Mouse (Mus musculus) myocyte (in vitro differentiated cells): ENCODE measurements around the gene Cadm2. TPM values are rescaled to one million over a fixed set of nuclear protein-coding genes. Genes with fewer than 3 reads are reported as not detected.

Source experiments
- H3K27me3 ChIP-seq: one replicate; pipeline ENCODE4 v1.6.1; 2011; ENCODE audit not compliant: control insufficient read depth, insufficient read depth, insufficient read length
- H3K36me3 ChIP-seq: one replicate; pipeline ENCODE4 v1.6.1; 2011; ENCODE audit not compliant: control insufficient read depth, insufficient read depth
- H3K4me2 ChIP-seq: one replicate; pipeline ENCODE4 v1.6.1; 2011; ENCODE audit warnings: low read depth, control low read depth
- H3K4me3 ChIP-seq: one replicate; pipeline ENCODE4 v1.5.1; 2011; ENCODE audit warnings: mild to moderate bottlenecking, control low read depth, moderate library complexity
- H3K79me2 ChIP-seq: one replicate; pipeline ENCODE4 v1.6.1; 2011; ENCODE audit not compliant: control insufficient read depth, insufficient read depth
- H3ac ChIP-seq: one replicate; pipeline ENCODE4 v1.6.1; 2011; ENCODE audit not compliant: control insufficient read depth, insufficient read length
- CEBPB ChIP-seq: IDR thresholded peaks from 2 replicates; pipeline ENCODE4 v1.6.1; 2011; ENCODE audit warnings: mild to moderate bottlenecking, moderate library complexity; ENCODE audit not compliant: poor library complexity, insufficient read depth, severe bottlenecking
- E2F4 ChIP-seq: IDR thresholded peaks from one replicate; pipeline ENCODE4 v1.6.1; 2011; ENCODE audit warnings: mild to moderate bottlenecking, control low read depth, moderate library complexity; ENCODE audit not compliant: insufficient read depth
- MAX ChIP-seq: IDR thresholded peaks from one replicate; pipeline ENCODE4 v1.6.1; 2011; ENCODE audit warnings: low read depth, mild to moderate bottlenecking, control low read depth
- MYOD1 ChIP-seq, 3 experiments: IDR thresholded peaks; one replicate each; pipeline ENCODE4 v1.6.1; 2011; ENCODE audit warnings: control low read depth in 2 of 3, low read depth in 2 of 3, mild to moderate bottlenecking in 2 of 3, moderate library complexity in 1 of 3; ENCODE audit not compliant: insufficient read length in 2 of 3, control insufficient read depth in 1 of 3
- MYOG ChIP-seq, 3 experiments: IDR thresholded peaks; one replicate each; pipeline ENCODE4 v1.6.1; 2011; ENCODE audit warnings: control low read depth in 2 of 3, low read depth in 2 of 3, mild to moderate bottlenecking in 2 of 3; ENCODE audit not compliant: insufficient read length in 2 of 3, control insufficient read depth in 1 of 3, insufficient read depth in 1 of 3
- POLR2A ChIP-seq: IDR thresholded peaks from one replicate; pipeline ENCODE4 v1.6.1; 2011; ENCODE audit warnings: low read depth, mild to moderate bottlenecking, control low read depth, moderate library complexity; ENCODE audit not compliant: insufficient read length
- POLR2AphosphoS2 ChIP-seq: IDR thresholded peaks from one replicate; pipeline ENCODE4 v1.6.1; 2011; ENCODE audit warnings: low read depth, control low read depth; ENCODE audit not compliant: insufficient read length
- REST ChIP-seq: IDR thresholded peaks from one replicate; pipeline ENCODE4 v1.6.1; 2011; ENCODE audit warnings: mild to moderate bottlenecking, control low read depth, moderate library complexity; ENCODE audit not compliant: insufficient read depth, insufficient read length
- SRF ChIP-seq: IDR thresholded peaks from one replicate; pipeline ENCODE4 v1.6.1; 2011; ENCODE audit warnings: low read depth; ENCODE audit not compliant: control insufficient read depth, insufficient read length
- TCF12 ChIP-seq: IDR thresholded peaks from one replicate; pipeline ENCODE4 v1.6.1; 2011; ENCODE audit warnings: mild to moderate bottlenecking, control low read depth; ENCODE audit not compliant: poor library complexity, insufficient read depth, severe bottlenecking
- TCF3 ChIP-seq: IDR thresholded peaks from one replicate; pipeline ENCODE4 v1.6.1; 2011; ENCODE audit warnings: low read depth, control low read depth; ENCODE audit not compliant: insufficient read length
- USF1 ChIP-seq: IDR thresholded peaks from one replicate; pipeline ENCODE4 v1.6.1; 2011; ENCODE audit warnings: low read depth, mild to moderate bottlenecking, control low read depth, moderate library complexity
- polyA plus RNA-seq: library from polyadenylated mRNA; unstranded; fragments of >200 nt; fragmentation: generic; extraction: Trizol; gene quantifications from one replicate; pipeline ENCODE4 v1.2.1, GENCODE M21; 2012; ENCODE audit warnings: missing spikeins

Gene Cadm2
- polyA plus RNA-seq, 1 experiment: 0.01 TPM

DNA sequence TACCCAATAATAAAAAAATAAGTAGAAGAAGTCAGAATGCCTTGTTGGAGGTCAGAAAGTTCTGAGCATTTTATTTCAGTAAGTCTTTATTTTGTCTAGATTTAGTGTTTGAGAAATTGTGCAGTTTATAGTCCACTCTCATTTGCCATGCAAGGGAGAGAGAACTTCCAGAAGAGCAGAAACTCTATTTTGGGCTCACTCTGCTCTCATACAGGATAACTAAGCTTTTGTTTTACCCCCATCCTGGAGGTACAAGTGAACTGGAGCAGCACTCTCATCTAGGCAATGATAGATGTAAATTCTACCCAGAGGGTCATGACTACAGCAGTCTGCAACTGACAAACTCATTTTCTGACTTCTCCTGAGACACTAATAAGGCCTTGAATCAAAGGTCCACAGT, 925.9 kb downstream of the Cadm2 start:
- no peak overlapping the region for H3K4me3 ChIP-seq
- TF ChIP-seq POLR2AphosphoS2 (no peak), MYOG (IDR thresholded peaks at IDR 0.05; ENCODE audit: control insufficient read depth in 1 of 3, insufficient read depth in 1 of 3, insufficient read length in 2 of 3, low read depth in 2 of 3) (no peak), MAX (no peak)
- H3K79me2 ChIP-seq: no peaks in the 10 kb centered on the region
- no peak overlapping the region for H3ac ChIP-seq
- no peaks in the 10 kb centered on the region for H3K27me3 ChIP-seq
- no peak overlapping the region for H3K4me2 ChIP-seq
- no peaks in the 10 kb centered on the region for H3K36me3 ChIP-seq

DNA sequence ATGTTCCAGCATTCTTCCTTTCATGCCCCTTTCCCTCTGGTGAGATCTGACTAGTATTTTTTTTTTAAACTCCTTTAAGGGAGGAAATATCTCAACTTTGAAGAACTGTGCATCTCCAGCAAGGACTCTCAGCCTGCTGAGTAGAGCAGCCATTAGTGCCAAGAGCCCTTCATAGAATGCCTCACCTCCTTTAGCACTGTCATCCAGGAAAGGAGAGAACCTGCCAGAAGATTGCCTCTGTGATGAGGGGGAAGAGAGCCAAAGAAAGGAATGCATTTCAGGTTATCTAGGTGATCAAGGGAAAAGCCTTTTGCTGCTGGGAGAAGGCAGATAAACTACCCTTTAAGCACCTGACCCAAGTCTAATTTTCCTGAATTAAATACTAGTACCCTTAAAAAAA, 943.5 kb downstream of the Cadm2 start:
- Histone ChIP-seq H3K27me3 (no peaks in the 10 kb centered on the region), H3K36me3 (no peaks in the 10 kb centered on the region), H3ac (no peak overlapping the region), H3K4me2 (no peak overlapping the region), H3K79me2 (no peaks in the 10 kb centered on the region), H3K4me3 (no peak overlapping the region)
- TF ChIP-seq MYOD1 (IDR thresholded peaks at IDR 0.05; ENCODE audit: control insufficient read depth in 1 of 3, insufficient read length in 2 of 3, low read depth in 2 of 3) (no peak), POLR2A (no peak), MAX (no peak), MYOG (IDR thresholded peaks at IDR 0.05; ENCODE audit: control insufficient read depth in 1 of 3, insufficient read depth in 1 of 3, insufficient read length in 2 of 3, low read depth in 2 of 3) (no peak), USF1 (no peak), TCF3 (no peak), POLR2AphosphoS2 (no peak), E2F4 (no peak)

DNA sequence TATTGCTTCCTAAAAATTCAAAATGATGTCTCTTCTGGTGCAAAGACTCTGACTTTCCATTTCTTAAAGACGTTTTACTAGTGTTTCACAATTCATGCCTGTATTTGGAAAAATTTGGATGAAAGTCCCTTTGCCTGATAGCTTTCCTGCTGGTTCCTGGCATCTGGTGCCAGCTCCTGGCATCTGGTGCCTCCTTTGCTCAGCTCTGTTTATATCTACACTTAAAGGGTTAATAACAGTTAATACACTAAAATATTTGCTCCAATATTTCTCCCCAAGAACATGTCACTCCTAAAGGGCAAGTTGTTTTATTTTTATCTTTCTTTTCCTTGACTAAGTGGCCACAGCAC, 969.7 kb downstream of the Cadm2 start:
- Histone ChIP-seq H3K36me3 (no peaks in the 10 kb centered on the region), H3ac (no peak overlapping the region), H3K79me2 (no peaks in the 10 kb centered on the region), H3K4me2 (no peak overlapping the region), H3K27me3 (no peaks in the 10 kb centered on the region), H3K4me3 (no peak overlapping the region)
- TF ChIP-seq SRF (no peak), CEBPB (no peak), TCF3 (no peak), USF1 (no peak), MYOG (IDR thresholded peaks at IDR 0.05; ENCODE audit: control insufficient read depth in 1 of 3, insufficient read depth in 1 of 3, insufficient read length in 2 of 3, low read depth in 2 of 3) (no peak)

DNA sequence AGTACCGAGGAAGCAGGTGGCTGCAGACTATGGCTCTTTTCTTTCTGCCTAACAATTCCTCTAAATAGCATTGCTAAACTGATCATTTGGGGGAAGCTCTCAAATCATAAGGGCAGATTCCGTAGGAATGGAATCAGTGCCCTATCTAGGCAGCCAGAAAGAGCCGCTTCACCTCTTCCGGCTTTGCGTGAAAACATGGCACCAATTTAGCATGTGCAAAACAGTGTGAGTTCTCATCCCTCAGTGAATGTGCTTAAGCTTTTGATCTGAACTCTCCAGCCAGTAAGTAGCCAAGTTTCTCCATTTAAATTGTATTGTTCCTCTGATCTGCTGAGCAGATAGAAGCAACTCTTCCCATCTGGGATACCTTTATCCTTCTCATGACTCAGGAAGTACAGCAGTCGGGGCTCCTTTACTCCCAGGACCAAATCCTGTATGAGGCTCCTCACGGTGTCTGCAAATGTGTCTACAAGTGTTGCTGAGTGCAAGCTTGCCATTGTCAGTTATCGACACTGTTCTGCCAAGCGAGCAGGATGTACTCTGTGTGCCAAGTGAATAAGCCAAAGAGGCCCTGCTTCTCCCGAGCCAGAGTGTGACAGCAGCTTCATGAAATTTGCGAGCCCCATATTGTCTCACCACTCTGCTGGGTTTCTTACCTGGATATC, 970.2 kb downstream of the Cadm2 start:
- Histone ChIP-seq H3K4me3 (no peak overlapping the region), H3ac (no peak overlapping the region), H3K79me2 (no peaks in the 10 kb centered on the region), H3K36me3 (no peaks in the 10 kb centered on the region), H3K4me2 (no peak overlapping the region), H3K27me3 (no peaks in the 10 kb centered on the region)
- TF ChIP-seq REST (no peak), SRF (no peak), E2F4 (no peak), MAX (no peak), TCF12 (no peak), MYOD1 (IDR thresholded peaks at IDR 0.05; ENCODE audit: control insufficient read depth in 1 of 3, insufficient read length in 2 of 3, low read depth in 2 of 3) (no peak), POLR2A (no peak), MYOG (IDR thresholded peaks at IDR 0.05; ENCODE audit: control insufficient read depth in 1 of 3, insufficient read depth in 1 of 3, insufficient read length in 2 of 3, low read depth in 2 of 3) (no peak), USF1 (no peak), CEBPB (no peak), TCF3 (no peak), POLR2AphosphoS2 (no peak)

DNA sequence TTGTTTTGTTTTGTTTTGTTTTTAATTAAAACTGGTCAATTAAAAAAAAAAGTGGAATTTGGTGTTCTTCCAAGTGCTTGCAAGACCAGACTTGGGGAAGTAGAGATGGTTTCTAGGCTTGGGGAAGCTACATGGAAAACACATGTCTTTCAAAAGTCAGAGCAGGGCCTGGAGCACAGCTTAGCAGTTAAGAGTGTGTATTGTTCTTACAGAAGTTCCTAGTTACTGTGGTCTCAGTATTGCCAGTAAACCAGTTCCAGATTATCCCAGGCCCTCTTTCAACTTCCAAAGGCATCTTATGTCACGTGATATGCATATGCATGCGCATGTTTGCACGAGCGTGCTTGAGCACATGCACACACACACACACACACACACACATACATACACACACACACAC, 972.9 kb downstream of the Cadm2 start:
- no peaks in the 10 kb centered on the region for H3K27me3 ChIP-seq
- no peak overlapping the region for H3K4me2 ChIP-seq
- no peaks in the 10 kb centered on the region for H3K79me2 ChIP-seq
- no peak overlapping the region for H3K4me3 ChIP-seq
- H3K36me3 ChIP-seq: no peaks in the 10 kb centered on the region
- TF ChIP-seq TCF3: no peak
- no peak for TF ChIP-seq USF1
- no peak for TF ChIP-seq MYOG (IDR thresholded peaks at IDR 0.05; ENCODE audit: control insufficient read depth in 1 of 3, insufficient read depth in 1 of 3, insufficient read length in 2 of 3, low read depth in 2 of 3)
- no peak for TF ChIP-seq MAX
- TF ChIP-seq POLR2A: no peak
- TF ChIP-seq POLR2AphosphoS2: no peak
- TF ChIP-seq TCF12: no peak
- no peak for TF ChIP-seq E2F4
- H3ac ChIP-seq: no peak overlapping the region
